Mouse (Mus musculus) neural tube, embryonic 14.5 days (tissue): ENCODE results near the gene Mc1r. TPM values are rescaled to one million over a fixed set of nuclear protein-coding genes. Genes with fewer than 3 reads are reported as not detected.

Source experiments
- ATAC-seq: fragments of 200-750 bp; cut with Nextera tagmentation; 2 replicates; pipeline ENCODE4 v1.8.0; 2017; ENCODE audit warnings: low read depth, mild to moderate bottlenecking, moderate TSS enrichment, moderate library complexity
- H3K27ac ChIP-seq: fragments of 300-500 bp; sonication (generic); 2 replicates; pipeline ENCODE4 v1.5.1; 2014; ENCODE audit warnings: low read depth, mild to moderate bottlenecking, control low read depth, low read length, moderate library complexity, mixed read lengths
- H3K27me3 ChIP-seq: fragments of 300-500 bp; sonication (generic); 2 replicates; pipeline ENCODE4 v1.6.1; 2014; ENCODE audit warnings: low read length; ENCODE audit not compliant: control insufficient read depth, insufficient read depth
- H3K36me3 ChIP-seq: fragments of 300-500 bp; sonication (generic); 2 replicates; pipeline ENCODE4 v1.6.1; 2014; ENCODE audit warnings: low read length, mixed read lengths; ENCODE audit not compliant: control insufficient read depth, insufficient read depth
- H3K4me1 ChIP-seq: fragments of 300-500 bp; sonication (generic); 2 replicates; pipeline ENCODE4 v1.6.1; 2014; ENCODE audit warnings: low read length; ENCODE audit not compliant: control insufficient read depth, insufficient read depth
- H3K4me2 ChIP-seq: fragments of 300-500 bp; sonication (generic); 2 replicates; pipeline ENCODE4 v1.6.1; 2014; ENCODE audit warnings: mild to moderate bottlenecking, low read depth, low read length, control low read depth
- H3K4me3 ChIP-seq: fragments of 300-500 bp; sonication (generic); 2 replicates; pipeline ENCODE4 v1.5.1; 2014; ENCODE audit warnings: low read depth, low read length, control low read depth, mixed read lengths
- H3K9ac ChIP-seq: fragments of 300-500 bp; sonication (generic); replicated peaks from 2 replicates; pipeline ENCODE4 v1.6.1; 2014; ENCODE audit warnings: low read depth, mild to moderate bottlenecking, control low read depth, low read length, mixed read lengths
- H3K9me3 ChIP-seq: fragments of 300-500 bp; sonication (generic); 2 replicates; pipeline ENCODE4 v1.6.1; 2016; ENCODE audit warnings: low read length; ENCODE audit not compliant: control insufficient read depth
- WGBS: fragments of 180-500 bp; shearing (Covaris S2); extraction: QIAGEN DNeasy Blood & Tissue Kit; methylation state at CpG from one replicate; pipeline ENCODE4 v1.1.7; 2014; 5-methylcytosine and 5-hydroxymethylcytosine counted together
- polyA plus RNA-seq: library from polyadenylated mRNA; unstranded; fragments of >200 nt; fragmentation: Nextera tagmentation; extraction: Ambion mirVana; gene quantifications from 2 replicates; pipeline ENCODE4 v1.2.1, GENCODE M21; 2014

Mc1r gene
- polyA plus RNA-seq, 1 experiment from 2014 or later = 0.33 TPM

DNA sequence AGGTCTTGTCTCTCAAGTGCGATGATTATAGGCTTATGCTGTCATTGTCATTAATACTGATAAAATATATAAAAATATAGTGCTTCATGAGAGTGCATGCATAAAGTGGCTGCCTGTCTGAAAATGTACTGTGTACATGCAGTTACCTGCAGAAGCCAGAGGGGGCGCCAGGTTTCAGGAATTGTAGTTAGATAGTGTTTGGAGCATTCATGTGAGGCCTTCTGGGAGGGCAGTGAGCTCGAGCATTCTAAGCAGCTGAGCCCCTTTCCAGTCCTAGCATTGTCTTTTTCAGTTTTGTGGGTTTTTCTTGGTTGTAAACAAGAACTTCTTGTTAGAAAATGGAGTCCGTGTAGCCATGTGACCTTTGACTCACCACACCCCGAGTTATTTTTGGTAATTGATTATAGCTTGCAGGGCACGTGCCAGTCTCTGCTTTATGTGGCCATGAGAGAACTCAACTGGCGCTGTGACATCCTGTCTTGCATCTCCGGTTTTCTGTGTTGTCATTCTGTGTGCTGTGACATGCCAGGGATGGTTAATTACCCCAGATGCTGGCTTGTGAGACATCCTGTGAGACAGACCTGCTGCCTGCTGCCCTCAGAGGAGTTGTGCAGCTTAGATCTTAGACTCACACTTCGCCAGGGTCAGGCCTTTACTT, 21.9 kb upstream of the Mc1r start:
- Histone ChIP-seq H3K4me1 (no peaks in the 10 kb centered on the region), H3K27me3 (no peaks in the 10 kb centered on the region), H3K36me3 (peaks cover 81% of the 10 kb centered on the region), H3K27ac (no peak overlapping the region), H3K9ac (no peak overlapping the region), H3K9me3 (no peaks in the 10 kb centered on the region), H3K4me3 (no peak overlapping the region), H3K4me2 (no peak overlapping the region)
- no peak for ATAC-seq
- 72% methylated on average over 9 of the region's 9 CpGs for WGBS

GRCm38 (mm10) chr8:123387041-123387440, 19.9 kb upstream of the Mc1r start:
- Histone ChIP-seq H3K4me2 (no peak overlapping the region), H3K36me3 (peaks cover 94% of the 10 kb centered on the region), H3K4me1 (no peaks in the 10 kb centered on the region), H3K27me3 (no peaks in the 10 kb centered on the region), H3K4me3 (no peak overlapping the region), H3K9me3 (no peaks in the 10 kb centered on the region), H3K27ac (no peak overlapping the region), H3K9ac (no peak overlapping the region)
- WGBS = 93% methylated on average over 3 of the region's 3 CpGs
- no peak for ATAC-seq

DNA sequence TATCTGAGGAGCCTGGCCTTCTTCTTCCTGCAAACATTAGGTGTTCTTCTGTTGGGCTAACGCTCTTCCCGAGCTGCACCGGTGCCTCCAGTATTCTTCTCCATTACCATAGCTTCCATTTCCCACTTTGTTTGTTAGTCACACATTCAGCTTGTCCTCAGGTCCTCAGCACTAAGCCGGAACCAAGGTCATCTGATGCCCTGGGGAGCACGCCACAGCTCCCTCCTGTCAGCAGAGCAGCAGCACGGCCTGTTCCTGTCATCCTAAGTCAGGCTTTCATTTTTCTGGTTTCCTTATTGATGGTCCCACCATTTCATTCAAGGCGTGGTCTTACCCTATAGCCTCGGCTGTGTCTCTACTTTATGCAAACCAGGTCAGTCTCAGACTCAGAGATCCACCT, 19.1 kb upstream of the Mc1r start:
- ATAC-seq = no peak
- no peaks in the 10 kb centered on the region for H3K27me3 ChIP-seq
- no peaks in the 10 kb centered on the region for H3K9me3 ChIP-seq
- 93% methylated on average over 8 of the region's 8 CpGs for WGBS
- H3K4me2 ChIP-seq = no peak overlapping the region
- H3K9ac ChIP-seq = no peak overlapping the region
- H3K4me3 ChIP-seq = no peak overlapping the region
- H3K36me3 ChIP-seq = peaks cover 94% of the 10 kb centered on the region
- no peak overlapping the region for H3K27ac ChIP-seq
- no peaks in the 10 kb centered on the region for H3K4me1 ChIP-seq

- ATAC-seq = no peak
- no peak overlapping the region for H3K27ac ChIP-seq
- H3K27me3 ChIP-seq = no peaks in the 10 kb centered on the region
- no peak overlapping the region for H3K4me2 ChIP-seq
- no peaks in the 10 kb centered on the region for H3K4me1 ChIP-seq
- H3K36me3 ChIP-seq = peaks cover 94% of the 10 kb centered on the region
- no peak overlapping the region for H3K9ac ChIP-seq
- H3K9me3 ChIP-seq = no peaks in the 10 kb centered on the region
- no peak overlapping the region for H3K4me3 ChIP-seq
- 94% methylated on average over 7 of the region's 7 CpGs for WGBS
These were observed 17.9 kb upstream of the Mc1r start for GRCm38 (mm10) chr8:123389026-123389425.

DNA sequence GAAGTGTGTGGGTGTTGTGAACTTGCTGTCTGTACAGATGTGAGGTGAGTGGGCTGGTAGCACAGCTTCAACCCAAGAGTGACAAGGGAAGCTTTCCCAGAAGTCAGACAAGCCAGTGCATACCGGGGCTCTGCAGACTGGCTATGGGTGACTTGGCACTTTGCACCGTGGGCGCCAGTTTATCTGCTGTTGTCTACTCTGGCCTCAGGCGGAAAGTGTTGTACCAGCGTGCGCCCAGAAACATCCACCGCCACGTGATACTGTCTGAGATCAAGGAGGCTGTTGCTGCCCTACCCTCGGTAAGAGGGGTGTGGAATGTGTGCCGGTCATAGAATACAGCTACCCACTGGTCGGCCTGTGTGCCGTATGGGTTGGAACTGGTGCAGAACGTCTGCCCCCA, 8.6 kb upstream of the Mc1r start:
- ATAC-seq = no peak
- H3K4me2 ChIP-seq = no peak overlapping the region
- peaks cover 78% of the 10 kb centered on the region for H3K36me3 ChIP-seq
- H3K27ac ChIP-seq = no peak overlapping the region
- no peak overlapping the region for H3K9ac ChIP-seq
- no peaks in the 10 kb centered on the region for H3K27me3 ChIP-seq
- no peaks in the 10 kb centered on the region for H3K4me1 ChIP-seq
- H3K9me3 ChIP-seq = no peaks in the 10 kb centered on the region
- 97% methylated on average over 13 of the region's 13 CpGs for WGBS
- H3K4me3 ChIP-seq = no peak overlapping the region

- ATAC-seq = no peak
- Histone ChIP-seq H3K4me2 (no peak overlapping the region), H3K27ac (no peak overlapping the region), H3K36me3 (peaks cover 54% of the 10 kb centered on the region), H3K9ac (no peak overlapping the region), H3K9me3 (no peaks in the 10 kb centered on the region), H3K4me3 (no peak overlapping the region), H3K27me3 (no peaks in the 10 kb centered on the region), H3K4me1 (peaks cover 3% of the 10 kb centered on the region; the same call in 1 of the 2 replicates)
- WGBS = 94% methylated on average over 9 of the region's 9 CpGs
These were observed 5.0 kb upstream of the Mc1r start for GRCm38 (mm10) chr8:123401936-123402335.

DNA sequence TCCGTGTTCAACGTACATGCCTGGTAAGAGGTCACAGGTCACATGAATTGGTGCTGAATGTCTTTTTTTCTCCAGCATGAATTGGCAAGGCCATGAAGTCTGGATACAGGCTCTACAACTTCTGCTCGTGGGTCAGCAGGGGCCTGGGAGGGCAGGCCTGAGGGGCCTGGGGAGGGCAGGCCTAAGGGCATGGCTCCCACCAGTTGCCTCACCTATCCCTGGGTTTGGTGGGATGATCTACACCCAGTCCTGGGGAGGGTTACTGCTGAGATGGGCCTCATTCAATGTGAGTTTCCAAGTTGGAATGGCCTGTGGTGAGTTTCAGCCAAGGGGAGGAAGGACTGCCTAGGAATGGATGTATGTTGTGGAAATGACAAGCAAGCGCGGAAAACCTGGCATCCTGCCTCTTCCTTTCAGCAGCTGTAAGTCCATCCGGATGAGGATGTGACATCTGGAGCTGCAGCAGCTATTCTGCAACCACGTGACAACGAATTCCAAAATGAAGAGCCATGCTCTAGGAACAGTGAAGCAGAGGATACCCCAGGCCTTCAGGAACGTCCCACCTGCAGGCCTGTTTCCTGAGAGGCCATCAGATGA, 4.1 kb upstream of the Mc1r start:
- Histone ChIP-seq H3K27ac (no peak overlapping the region), H3K36me3 (peaks cover 49% of the 10 kb centered on the region), H3K4me2 (no peak overlapping the region), H3K4me3 (no peak overlapping the region), H3K9me3 (no peaks in the 10 kb centered on the region), H3K27me3 (no peaks in the 10 kb centered on the region), H3K9ac (no peak overlapping the region), H3K4me1 (peaks cover 3% of the 10 kb centered on the region; the same call in 1 of the 2 replicates)
- 88% methylated on average over 9 of the region's 9 CpGs for WGBS
- ATAC-seq = no peak

GRCm38 (mm10) chr8:123404521-123404920, 2.4 kb upstream of the Mc1r start:
- H3K4me3 ChIP-seq = no peak overlapping the region
- H3K4me1 ChIP-seq = peaks cover 9% of the 10 kb centered on the region
- no peak overlapping the region for H3K9ac ChIP-seq
- 33% methylated on average over 8 of the region's 8 CpGs for WGBS
- no peak overlapping the region for H3K4me2 ChIP-seq
- no peak overlapping the region for H3K27ac ChIP-seq
- H3K27me3 ChIP-seq = no peaks in the 10 kb centered on the region
- ATAC-seq = no peak
- no peaks in the 10 kb centered on the region for H3K9me3 ChIP-seq
- H3K36me3 ChIP-seq = peaks cover 32% of the 10 kb centered on the region

GRCm38 (mm10) chr8:123407612-123408011, 705 bp downstream of the Mc1r start:
- H3K9ac ChIP-seq = no peak overlapping the region
- no peak overlapping the region for H3K4me3 ChIP-seq
- H3K27me3 ChIP-seq = no peaks in the 10 kb centered on the region
- peaks cover 8% of the 10 kb centered on the region; the same call in 1 of the 2 replicates for H3K36me3 ChIP-seq
- no peak overlapping the region for H3K27ac ChIP-seq
- peaks cover 17% of the 10 kb centered on the region for H3K4me1 ChIP-seq
- no peaks in the 10 kb centered on the region for H3K9me3 ChIP-seq
- H3K4me2 ChIP-seq = no peak overlapping the region
- 92% methylated on average over 13 of the region's 13 CpGs for WGBS
- no peak for ATAC-seq
